Mouse (Mus musculus) cortical plate, adult 2 months (tissue): ENCODE measurements around the gene Ctso. TPM values are rescaled to one million over a fixed set of nuclear protein-coding genes. Genes with fewer than 3 reads are reported as not detected.

Source experiments
- H3K27ac ChIP-seq: fragments of 200-500 bp; 2 replicates; pipeline ENCODE4 v1.5.1; 2012; ENCODE audit warnings: low read length, control low read depth, inconsistent platforms; ENCODE audit not compliant: insufficient read depth
- H3K4me1 ChIP-seq: fragments of 200-500 bp; 2 replicates; pipeline ENCODE4 v1.6.1; 2011; ENCODE audit warnings: low read length; ENCODE audit not compliant: control insufficient read depth, insufficient read depth
- H3K4me3 ChIP-seq: fragments of 200-500 bp; 2 replicates; pipeline ENCODE4 v1.5.1; 2011; ENCODE audit warnings: mild to moderate bottlenecking, low read length, control low read depth; ENCODE audit not compliant: insufficient read depth
- CTCF ChIP-seq: fragments of 200-500 bp; IDR thresholded peaks from 2 replicates; pipeline ENCODE4 v1.5.1; 2011; ENCODE audit warnings: mild to moderate bottlenecking, control low read depth, low read length; ENCODE audit not compliant: insufficient read depth; ENCODE audit errors: extremely low read depth
- POLR2A ChIP-seq: fragments of 200-500 bp; IDR thresholded peaks from 2 replicates; pipeline ENCODE4 v1.6.1; 2011; ENCODE audit warnings: mild to moderate bottlenecking, low read length, control low read depth; ENCODE audit not compliant: insufficient read depth; ENCODE audit errors: extremely low read depth
- polyA plus RNA-seq: library from polyadenylated mRNA; depleted of rRNA; stranded (reverse); fragments of >200 nt; gene quantifications from 2 replicates; pipeline ENCODE4 v1.2.3, GENCODE M21; 2012; rRNA removed

Gene Ctso
- polyA plus RNA-seq, 1 experiment: 26.2 TPM

- Histone ChIP-seq H3K4me1 (no peaks in the 10 kb centered on the region), H3K27ac (no peak within 1 kb of the TSS), H3K4me3 (no peak within 1 kb of the TSS)
- TF ChIP-seq POLR2A (no peak), CTCF (no peak)
Observed at GRCm38 (mm10) chr3:81981990-81982389, 49.6 kb downstream of the Ctso start, which contains the start of gene Asic5. Gene Asic5 (plus strand): TSS chr3:81982290.

DNA sequence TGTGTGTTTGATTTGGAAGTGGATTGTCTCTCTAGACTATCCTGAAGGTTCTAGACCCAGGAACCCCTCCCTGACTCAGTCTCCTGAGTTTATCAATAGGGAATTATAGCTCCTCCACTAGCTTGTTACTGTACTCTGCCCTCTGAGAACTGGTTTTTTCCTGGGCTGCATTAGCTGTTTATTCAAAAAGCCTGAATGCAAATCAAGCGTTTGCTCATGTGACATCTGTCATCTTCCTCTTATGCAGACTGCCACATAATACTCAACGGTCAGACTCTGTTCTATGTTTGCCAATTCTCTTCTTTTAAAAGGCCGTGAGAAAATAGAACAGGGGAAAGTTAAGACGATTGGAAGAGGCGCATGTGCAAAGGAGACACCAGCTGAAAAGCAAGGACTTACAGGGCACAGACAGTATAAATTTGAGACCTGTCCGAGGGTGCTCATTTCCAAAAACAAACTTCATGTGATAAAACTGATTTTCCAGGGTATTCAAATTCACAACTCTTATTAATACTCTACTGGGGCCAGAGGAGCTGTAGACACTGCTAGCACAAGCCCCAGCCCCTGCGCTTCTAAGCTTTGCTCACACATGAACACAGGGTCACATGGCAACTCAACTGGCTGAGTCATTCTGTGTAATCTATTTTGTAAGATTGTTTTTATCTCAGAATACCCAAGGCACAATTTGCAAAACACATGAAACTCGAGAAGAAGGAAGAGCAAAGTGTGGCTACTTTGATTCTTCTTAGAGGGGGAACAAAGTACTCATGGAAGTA, 50.9 kb downstream of the Ctso start:
- Histone ChIP-seq H3K4me3 (no peak overlapping the region), H3K4me1 (no peaks in the 10 kb centered on the region), H3K27ac (no peak overlapping the region)
- no peak for TF ChIP-seq CTCF
- no peak for TF ChIP-seq POLR2A

DNA sequence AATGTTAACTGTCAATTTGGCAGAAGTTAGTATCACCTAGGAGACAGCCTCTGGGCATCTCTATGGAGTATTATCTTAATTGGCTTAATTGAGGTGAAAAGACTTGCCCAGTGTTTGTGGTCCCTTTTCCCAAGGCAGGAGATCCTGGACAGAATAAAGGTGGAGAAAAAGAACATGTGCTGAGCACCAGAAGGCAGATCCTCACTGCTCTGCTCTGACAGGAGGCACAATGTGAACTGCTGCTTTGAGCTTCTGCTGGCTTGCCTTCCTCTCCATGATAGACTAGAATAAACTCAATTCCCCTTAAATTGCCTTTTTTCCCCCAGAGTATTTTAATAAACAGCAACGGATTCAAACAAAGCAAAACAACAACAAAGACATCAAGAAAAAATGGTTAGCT, 52.7 kb downstream of the Ctso start:
- no peak for TF ChIP-seq CTCF
- no peak for TF ChIP-seq POLR2A
- no peak overlapping the region for H3K27ac ChIP-seq

DNA sequence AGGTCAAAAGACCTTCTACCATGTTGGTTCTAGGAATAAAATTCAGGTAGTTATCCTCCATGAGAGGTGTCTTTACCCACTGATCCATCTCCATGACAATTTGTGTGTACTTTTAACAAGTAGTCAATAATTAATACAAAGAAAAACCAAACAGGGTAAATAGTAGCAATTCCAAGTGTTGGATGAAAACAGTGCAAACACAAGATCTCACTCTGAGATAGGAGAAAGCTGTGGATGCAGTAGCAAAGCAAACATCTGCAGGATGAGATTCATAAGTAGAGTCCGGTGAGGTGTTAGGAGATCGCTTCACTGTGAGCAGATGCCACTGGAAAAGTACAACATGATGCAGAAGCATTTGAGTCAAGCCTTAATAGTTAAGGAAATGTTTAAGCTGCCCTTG, 53.7 kb downstream of the Ctso start:
- no peaks in the 10 kb centered on the region for H3K4me1 ChIP-seq
- TF ChIP-seq CTCF: no peak
- no peak for TF ChIP-seq POLR2A
- no peak overlapping the region for H3K27ac ChIP-seq
- H3K4me3 ChIP-seq: no peak overlapping the region

More for the DNA sequence above, 52.7 kb downstream of the Ctso start:
- no peaks in the 10 kb centered on the region for H3K4me1 ChIP-seq
- no peak overlapping the region for H3K4me3 ChIP-seq

DNA sequence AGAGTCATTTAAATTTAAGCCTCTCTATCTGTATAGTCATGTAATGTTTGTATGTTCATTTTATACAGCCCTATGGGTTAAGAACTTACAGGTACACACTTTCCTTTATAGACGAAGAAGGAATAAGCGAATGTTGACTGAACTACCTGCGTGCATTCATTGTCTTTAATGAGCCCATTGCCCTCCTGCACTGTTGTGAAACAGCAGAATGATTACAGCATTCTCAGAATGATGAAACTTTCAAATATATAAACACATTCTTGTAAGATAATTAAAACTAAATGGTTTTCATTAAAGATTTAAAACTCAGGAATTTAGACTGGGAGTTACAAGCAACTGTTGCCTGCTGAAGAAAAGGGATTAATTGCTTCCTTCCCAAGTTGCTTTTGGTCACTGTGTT, 55.2 kb downstream of the Ctso start:
- TF ChIP-seq CTCF: no peak
- TF ChIP-seq POLR2A: no peak
- no peak overlapping the region for H3K4me3 ChIP-seq
- H3K27ac ChIP-seq: no peak overlapping the region
- H3K4me1 ChIP-seq: no peaks in the 10 kb centered on the region

DNA sequence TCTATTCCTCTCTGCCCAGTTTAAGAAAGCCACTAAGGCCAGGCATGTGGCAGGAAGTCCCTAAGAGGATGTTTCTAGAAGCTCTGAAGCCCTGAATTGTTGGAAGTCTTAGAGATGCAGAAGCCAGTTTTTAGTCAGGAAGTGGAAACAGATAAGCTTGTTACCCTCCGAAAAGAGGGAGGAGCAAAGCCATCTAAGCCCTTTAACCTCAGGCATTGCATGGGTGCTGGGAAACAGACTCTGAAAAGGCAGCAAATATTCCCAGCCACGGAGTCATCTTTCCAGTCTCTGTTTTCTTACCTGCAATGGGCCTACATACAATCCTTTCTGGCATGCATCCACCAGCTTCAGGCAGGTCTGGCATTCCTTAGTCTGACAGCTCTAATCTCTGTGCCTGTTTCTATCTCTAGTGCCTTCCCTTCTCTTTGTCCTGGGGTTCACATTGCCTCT, 57.3 kb downstream of the Ctso start:
- Histone ChIP-seq H3K4me1 (no peaks in the 10 kb centered on the region), H3K27ac (no peak overlapping the region), H3K4me3 (no peak overlapping the region)
- no peak for TF ChIP-seq POLR2A
- no peak for TF ChIP-seq CTCF

- no peak overlapping the region for H3K27ac ChIP-seq
- TF ChIP-seq CTCF (no peak), POLR2A (no peak)
- no peaks in the 10 kb centered on the region for H3K4me1 ChIP-seq
- H3K4me3 ChIP-seq: no peak overlapping the region
Observed at GRCm38 (mm10) chr3:81990531-81990930, 58.1 kb downstream of the Ctso start.

DNA sequence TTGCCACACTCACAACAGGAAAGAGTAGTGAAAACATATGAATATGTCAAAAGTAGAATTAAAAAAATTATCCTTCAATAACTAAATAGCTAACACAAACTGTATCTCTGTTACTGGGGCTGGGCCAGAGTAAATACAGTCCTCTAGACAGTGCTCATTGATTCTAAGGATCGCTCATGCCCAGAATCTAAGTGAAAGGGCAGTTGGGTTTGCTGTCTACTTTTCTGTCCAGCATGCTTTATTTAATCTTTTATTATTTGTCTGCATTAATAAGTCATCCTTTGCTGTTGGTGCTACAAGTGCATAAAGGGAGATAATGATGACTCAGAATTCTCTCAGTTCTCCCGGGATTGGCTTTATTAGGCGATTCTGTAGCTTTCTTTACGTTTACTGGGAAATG, 63.0 kb downstream of the Ctso start:
- TF ChIP-seq POLR2A (no peak), CTCF (no peak)
- Histone ChIP-seq H3K4me3 (no peak overlapping the region), H3K4me1 (no peaks in the 10 kb centered on the region), H3K27ac (no peak overlapping the region)

- Histone ChIP-seq H3K4me3 (no peak overlapping the region), H3K27ac (no peak overlapping the region), H3K4me1 (no peaks in the 10 kb centered on the region)
- TF ChIP-seq CTCF (0 out of 2 replicates have a peak, but pooled peaks have one; percentile 17), POLR2A (no peak)
Observed at GRCm38 (mm10) chr3:81995988-81996387, 63.6 kb downstream of the Ctso start.

Other genes with a start within 250 kb of the Ctso start
- gene Tdo2, start 43.6 kb downstream of the Ctso start, polyA plus RNA-seq: 0.52 and 1.6 TPM in 2 replicates
- gene Asic5, start 49.7 kb downstream of the Ctso start, polyA plus RNA-seq: not detected in 2 replicates
- 120 and 121 TPM in 2 replicates for gene Gucy1b1, start 142.1 kb downstream of the Ctso start, polyA plus RNA-seq
- gene Gucy1a1, start 213.2 kb downstream of the Ctso start, polyA plus RNA-seq: 41.3 and 45.0 TPM in 2 replicates